Mouse (Mus musculus): ENCODE measurements around the gene C9. TPM values are rescaled to one million over a fixed set of nuclear protein-coding genes. Genes with fewer than 3 reads are reported as not detected.

The C9 gene
- polyA plus RNA-seq, 1 experiment from 2014 or later: 12.1 TPM

DNA sequence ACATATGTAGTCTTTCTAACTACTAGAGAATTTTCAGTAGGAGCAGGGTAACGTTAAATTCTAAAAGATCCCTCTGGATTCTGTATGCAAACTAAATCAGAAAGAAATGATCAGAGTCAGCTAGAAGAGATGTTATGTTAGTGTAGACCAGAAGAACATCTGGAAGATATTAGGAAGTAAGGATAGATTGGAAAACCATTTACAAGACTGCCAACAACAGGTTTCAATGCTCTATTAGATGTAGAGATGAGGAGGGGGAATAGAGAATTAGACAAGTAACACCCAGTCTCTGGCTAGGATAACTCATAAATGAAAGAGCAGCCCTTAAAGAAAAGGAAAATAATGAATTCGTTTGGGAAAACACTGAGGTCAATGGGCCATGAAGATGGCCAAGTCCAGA is 9.3 kb downstream of the C9 start:
- no peak for ATAC-seq (ENCODE audit: low read depth)
- H3K4me2 ChIP-seq (ENCODE audit: low read depth, low read length): no peak overlapping the region
- no peaks in the 10 kb centered on the region for H3K27me3 ChIP-seq (ENCODE audit: control insufficient read depth, insufficient read depth, low read depth, low read length)
- H3K36me3 ChIP-seq (ENCODE audit: control insufficient read depth, insufficient read depth): no peaks in the 10 kb centered on the region
- H3K9me3 ChIP-seq (replicated peaks; ENCODE audit: control insufficient read depth, low read length): no peaks in the 10 kb centered on the region
- H3K4me3 ChIP-seq (ENCODE audit: low read depth, low read length): no peak overlapping the region
- 46% methylated on average over 2 of the region's 2 CpGs for WGBS (ENCODE audit: insufficient replicate concordance)
- no peak overlapping the region for H3K27ac ChIP-seq (ENCODE audit: low read length)
- H3K4me1 ChIP-seq (ENCODE audit: control insufficient read depth, low read depth, low read length): no peaks in the 10 kb centered on the region
- no peak overlapping the region for H3K9ac ChIP-seq (ENCODE audit: low read depth, low read length)

DNA sequence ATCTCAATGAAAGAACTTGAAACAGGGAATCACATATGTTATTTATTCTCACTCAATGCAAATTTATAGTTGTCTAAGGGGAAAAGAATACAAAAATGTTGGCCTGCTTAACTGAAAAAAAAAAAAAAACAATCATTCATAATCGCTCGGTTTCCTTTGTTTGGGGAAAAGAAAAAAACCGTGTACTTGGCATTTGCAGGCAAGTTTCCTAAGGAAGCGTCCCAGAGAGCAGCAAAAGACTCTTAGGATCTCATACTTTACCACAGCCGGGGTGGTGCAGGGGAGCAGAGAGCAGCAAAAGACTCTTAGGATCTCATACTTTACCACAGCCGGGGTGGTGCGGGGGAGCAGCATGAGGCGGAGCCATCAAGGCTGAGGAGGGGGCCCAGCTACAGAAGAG is 16.3 kb downstream of the C9 start:
- 66% methylated on average over 8 of the region's 8 CpGs for WGBS (ENCODE audit: insufficient replicate concordance)
- no peaks in the 10 kb centered on the region for H3K36me3 ChIP-seq (ENCODE audit: control insufficient read depth, insufficient read depth)

DNA sequence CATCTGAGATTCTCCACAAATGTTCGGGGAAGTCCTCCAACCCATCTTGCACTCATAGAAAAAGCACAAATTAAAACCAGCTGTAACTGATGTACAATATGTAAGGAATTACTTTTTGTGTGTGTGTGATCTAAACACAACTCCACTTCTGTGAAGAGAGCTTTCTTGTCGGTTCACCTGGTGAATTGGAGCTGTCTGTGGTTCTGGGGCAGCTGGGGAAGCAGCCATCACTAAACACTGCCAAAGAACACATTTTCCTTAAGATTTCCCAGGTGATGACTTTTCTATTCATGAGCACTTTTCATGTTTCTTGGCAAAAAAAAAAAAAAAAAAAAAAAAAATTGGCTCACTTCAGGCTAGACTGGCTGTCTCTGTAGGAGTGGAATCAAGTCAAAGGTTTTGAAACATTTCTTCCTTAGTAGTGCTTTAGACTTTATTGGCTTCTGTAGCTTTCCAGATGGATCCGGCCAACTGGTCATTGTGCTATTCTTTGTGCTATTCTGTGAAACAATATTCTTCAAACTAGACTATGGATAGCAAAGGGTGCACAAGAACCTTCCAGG is 18.3 kb downstream of the C9 start:
- 67% methylated on average over 3 of the region's 3 CpGs for WGBS (ENCODE audit: insufficient replicate concordance)
- Histone ChIP-seq H3K4me2 (ENCODE audit: low read depth, low read length) (no peak overlapping the region), H3K4me1 (ENCODE audit: control insufficient read depth, low read depth, low read length) (no peaks in the 10 kb centered on the region), H3K4me3 (ENCODE audit: low read depth, low read length) (no peak overlapping the region), H3K9me3 (replicated peaks; ENCODE audit: control insufficient read depth, low read length) (no peaks in the 10 kb centered on the region), H3K36me3 (ENCODE audit: control insufficient read depth, insufficient read depth) (no peaks in the 10 kb centered on the region), H3K9ac (ENCODE audit: low read depth, low read length) (no peak overlapping the region), H3K27ac (ENCODE audit: low read length) (no peak overlapping the region), H3K27me3 (ENCODE audit: control insufficient read depth, insufficient read depth, low read depth, low read length) (no peaks in the 10 kb centered on the region)
- no peak for ATAC-seq (ENCODE audit: low read depth)

More for the DNA sequence above, 16.3 kb downstream of the C9 start:
- Histone ChIP-seq H3K4me3 (ENCODE audit: low read depth, low read length) (no peak overlapping the region), H3K27me3 (ENCODE audit: control insufficient read depth, insufficient read depth, low read depth, low read length) (no peaks in the 10 kb centered on the region), H3K9ac (ENCODE audit: low read depth, low read length) (no peak overlapping the region), H3K9me3 (replicated peaks; ENCODE audit: control insufficient read depth, low read length) (no peaks in the 10 kb centered on the region), H3K27ac (ENCODE audit: low read length) (no peak overlapping the region), H3K4me1 (ENCODE audit: control insufficient read depth, low read depth, low read length) (no peaks in the 10 kb centered on the region), H3K4me2 (ENCODE audit: low read depth, low read length) (no peak overlapping the region)
- ATAC-seq (ENCODE audit: low read depth): no peak

GRCm38 (mm10) chr15:6466995-6467394 is 21.9 kb downstream of the C9 start:
- Histone ChIP-seq H3K9me3 (replicated peaks; ENCODE audit: control insufficient read depth, low read length) (no peaks in the 10 kb centered on the region), H3K4me3 (ENCODE audit: low read depth, low read length) (no peak overlapping the region), H3K27me3 (ENCODE audit: control insufficient read depth, insufficient read depth, low read depth, low read length) (no peaks in the 10 kb centered on the region), H3K27ac (ENCODE audit: low read length) (no peak overlapping the region), H3K36me3 (ENCODE audit: control insufficient read depth, insufficient read depth) (no peaks in the 10 kb centered on the region), H3K4me1 (ENCODE audit: control insufficient read depth, low read depth, low read length) (no peaks in the 10 kb centered on the region), H3K9ac (ENCODE audit: low read depth, low read length) (no peak overlapping the region), H3K4me2 (ENCODE audit: low read depth, low read length) (no peak overlapping the region)
- no peak for ATAC-seq (ENCODE audit: low read depth)
- WGBS (ENCODE audit: insufficient replicate concordance): 65% methylated on average over 10 of the region's 10 CpGs

GRCm38 (mm10) chr15:6468845-6469244 is 23.7 kb downstream of the C9 start:
- H3K27ac ChIP-seq (ENCODE audit: low read length): no peak overlapping the region
- H3K9ac ChIP-seq (ENCODE audit: low read depth, low read length): no peak overlapping the region
- H3K9me3 ChIP-seq (replicated peaks; ENCODE audit: control insufficient read depth, low read length): no peaks in the 10 kb centered on the region
- no peaks in the 10 kb centered on the region for H3K36me3 ChIP-seq (ENCODE audit: control insufficient read depth, insufficient read depth)
- H3K4me1 ChIP-seq (ENCODE audit: control insufficient read depth, low read depth, low read length): no peaks in the 10 kb centered on the region
- H3K4me3 ChIP-seq (ENCODE audit: low read depth, low read length): no peak overlapping the region
- 59% methylated on average over 1 of the region's 1 CpGs for WGBS (ENCODE audit: insufficient replicate concordance)
- H3K27me3 ChIP-seq (ENCODE audit: control insufficient read depth, insufficient read depth, low read depth, low read length): no peaks in the 10 kb centered on the region
- no peak for ATAC-seq (ENCODE audit: low read depth)
- H3K4me2 ChIP-seq (ENCODE audit: low read depth, low read length): no peak overlapping the region

DNA sequence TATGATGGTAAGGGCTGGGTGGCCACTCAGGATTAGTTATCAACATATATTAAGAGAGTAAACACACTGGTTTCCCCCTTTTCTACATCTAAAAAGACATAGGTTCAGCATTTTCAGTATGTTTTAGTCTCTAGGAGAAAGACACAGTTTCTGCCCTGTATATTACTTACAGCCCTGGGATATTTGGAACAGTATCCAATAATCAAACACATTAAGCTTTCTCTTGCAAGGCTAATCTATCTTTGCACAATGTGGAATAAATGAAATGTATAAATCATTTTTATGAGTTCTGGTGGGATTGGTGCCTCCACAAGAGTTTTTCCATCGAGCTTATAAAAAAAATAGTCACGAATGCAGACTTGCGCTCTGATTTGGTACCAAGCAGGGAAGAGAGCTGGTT is 24.3 kb downstream of the C9 start:
- WGBS (ENCODE audit: insufficient replicate concordance): 63% methylated on average over 3 of the region's 3 CpGs
- Histone ChIP-seq H3K27ac (ENCODE audit: low read length) (no peak overlapping the region), H3K27me3 (ENCODE audit: control insufficient read depth, insufficient read depth, low read depth, low read length) (no peaks in the 10 kb centered on the region), H3K9me3 (replicated peaks; ENCODE audit: control insufficient read depth, low read length) (no peaks in the 10 kb centered on the region), H3K4me1 (ENCODE audit: control insufficient read depth, low read depth, low read length) (no peaks in the 10 kb centered on the region), H3K36me3 (ENCODE audit: control insufficient read depth, insufficient read depth) (no peaks in the 10 kb centered on the region), H3K4me2 (ENCODE audit: low read depth, low read length) (no peak overlapping the region), H3K9ac (ENCODE audit: low read depth, low read length) (no peak overlapping the region), H3K4me3 (ENCODE audit: low read depth, low read length) (no peak overlapping the region)
- no peak for ATAC-seq (ENCODE audit: low read depth)

- no peak for ATAC-seq (ENCODE audit: low read depth)
- 50% methylated on average over 3 of the region's 3 CpGs for WGBS (ENCODE audit: insufficient replicate concordance)
- no peaks in the 10 kb centered on the region for H3K36me3 ChIP-seq (ENCODE audit: control insufficient read depth, insufficient read depth)
These were observed 38.4 kb downstream of the C9 start for GRCm38 (mm10) chr15:6483561-6483960.

DNA sequence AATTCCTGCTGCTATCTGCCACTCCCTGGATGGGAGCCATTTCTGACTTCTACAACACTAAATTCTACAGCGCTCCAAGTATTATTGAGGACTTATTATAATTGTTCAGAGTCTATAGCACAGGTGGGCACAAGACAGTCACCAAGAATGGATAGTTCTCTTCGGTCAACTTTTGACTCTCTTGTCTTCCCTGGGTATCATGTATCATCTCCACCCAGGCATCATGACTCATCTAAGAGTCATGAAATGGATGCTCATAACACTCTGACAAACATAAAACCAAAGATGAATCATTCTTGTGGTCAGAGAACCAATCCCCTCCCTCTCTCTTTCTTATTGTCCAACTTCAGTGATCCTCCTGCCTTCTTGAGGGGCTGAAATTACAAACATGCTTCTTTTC is 47.3 kb downstream of the C9 start:
- Histone ChIP-seq H3K36me3 (ENCODE audit: control insufficient read depth, insufficient read depth) (no peaks in the 10 kb centered on the region), H3K4me3 (ENCODE audit: low read depth, low read length) (no peak overlapping the region), H3K4me1 (ENCODE audit: control insufficient read depth, low read depth, low read length) (no peaks in the 10 kb centered on the region), H3K9me3 (replicated peaks; ENCODE audit: control insufficient read depth, low read length) (no peaks in the 10 kb centered on the region), H3K27me3 (ENCODE audit: control insufficient read depth, insufficient read depth, low read depth, low read length) (no peaks in the 10 kb centered on the region), H3K27ac (ENCODE audit: low read length) (no peak overlapping the region), H3K4me2 (ENCODE audit: low read depth, low read length) (no peak overlapping the region), H3K9ac (ENCODE audit: low read depth, low read length) (no peak overlapping the region)
- ATAC-seq (ENCODE audit: low read depth): no peak
- WGBS (ENCODE audit: insufficient replicate concordance): 80% methylated on average over 2 of the region's 2 CpGs

More at GRCm38 (mm10) chr15:6483561-6483960, 38.4 kb downstream of the C9 start:
- Histone ChIP-seq H3K9ac (ENCODE audit: low read depth, low read length) (no peak overlapping the region), H3K27me3 (ENCODE audit: control insufficient read depth, insufficient read depth, low read depth, low read length) (no peaks in the 10 kb centered on the region), H3K27ac (ENCODE audit: low read length) (no peak overlapping the region), H3K4me1 (ENCODE audit: control insufficient read depth, low read depth, low read length) (no peaks in the 10 kb centered on the region), H3K4me2 (ENCODE audit: low read depth, low read length) (no peak overlapping the region), H3K4me3 (ENCODE audit: low read depth, low read length) (no peak overlapping the region), H3K9me3 (replicated peaks; ENCODE audit: control insufficient read depth, low read length) (no peaks in the 10 kb centered on the region; the same call in 1 of the 2 replicates)

GRCm38 (mm10) chr15:6498396-6499070 is 53.4 kb downstream of the C9 start:
- Histone ChIP-seq H3K36me3 (ENCODE audit: control insufficient read depth, insufficient read depth) (no peaks in the 10 kb centered on the region), H3K4me3 (ENCODE audit: low read depth, low read length) (no peak overlapping the region), H3K27me3 (ENCODE audit: control insufficient read depth, insufficient read depth, low read depth, low read length) (no peaks in the 10 kb centered on the region), H3K9ac (ENCODE audit: low read depth, low read length) (no peak overlapping the region), H3K4me2 (ENCODE audit: low read depth, low read length) (no peak overlapping the region), H3K9me3 (replicated peaks; ENCODE audit: control insufficient read depth, low read length) (no peaks in the 10 kb centered on the region), H3K27ac (ENCODE audit: low read length) (no peak overlapping the region), H3K4me1 (ENCODE audit: control insufficient read depth, low read depth, low read length) (no peaks in the 10 kb centered on the region)
- ATAC-seq (ENCODE audit: low read depth): no peak
- 72% methylated on average over 10 of the region's 10 CpGs for WGBS (ENCODE audit: insufficient replicate concordance)

Data from liver, embryonic 16.5 days (tissue).